Mouse (Mus musculus) embryonic facial prominence, embryonic 14.5 days (tissue): ENCODE results near the gene Ndufa11. TPM values are rescaled to one million over a fixed set of nuclear protein-coding genes. Genes with fewer than 3 reads are reported as not detected.

Experiments
- ATAC-seq: fragments of 200-750 bp; cut with Nextera tagmentation; 2 replicates; pipeline ENCODE4 v1.8.0; 2017; ENCODE audit warnings: low read depth, moderate number of reproducible peaks, moderate TSS enrichment
- DNase-seq: peaks from one replicate; pipeline ENCODE4 v3.0.0-alpha.2; 2015; ENCODE audit warnings: low spot score
- H3K27ac ChIP-seq: fragments of 300-500 bp; sonication (generic); replicated peaks from 2 replicates; pipeline ENCODE4 v1.5.1; 2014; ENCODE audit warnings: low read depth, mild to moderate bottlenecking, low read length, moderate library complexity
- H3K27me3 ChIP-seq: fragments of 300-500 bp; sonication (generic); replicated peaks from 2 replicates; pipeline ENCODE4 v1.6.1; 2014; ENCODE audit warnings: low read length; ENCODE audit not compliant: control insufficient read depth, insufficient read depth
- H3K36me3 ChIP-seq: fragments of 300-500 bp; sonication (generic); 2 replicates; pipeline ENCODE4 v1.6.1; 2014; ENCODE audit warnings: low read length, mixed read lengths; ENCODE audit not compliant: control insufficient read depth, insufficient read depth
- H3K4me1 ChIP-seq: fragments of 300-500 bp; sonication (generic); 2 replicates; pipeline ENCODE4 v1.6.1; 2014; ENCODE audit warnings: antibody characterized with exemption, low read length; ENCODE audit not compliant: control insufficient read depth, insufficient read depth
- H3K4me2 ChIP-seq: fragments of 300-500 bp; sonication (generic); 2 replicates; pipeline ENCODE4 v1.6.1; 2014; ENCODE audit warnings: low read depth, mild to moderate bottlenecking, low read length, moderate library complexity, mixed read lengths
- H3K4me3 ChIP-seq: fragments of 300-500 bp; sonication (generic); 2 replicates; pipeline ENCODE4 v1.5.1; 2014; ENCODE audit warnings: low read depth, mild to moderate bottlenecking, low read length
- H3K9ac ChIP-seq: fragments of 300-500 bp; sonication (generic); 2 replicates; pipeline ENCODE4 v1.6.1; 2014; ENCODE audit warnings: low read depth, mild to moderate bottlenecking, low read length, moderate library complexity, mixed read lengths
- H3K9me3 ChIP-seq: fragments of 300-500 bp; sonication (generic); 2 replicates; pipeline ENCODE4 v1.6.1; 2016; ENCODE audit warnings: low read length; ENCODE audit not compliant: control insufficient read depth
- WGBS: fragments of 180-500 bp; shearing (Covaris S2); extraction: QIAGEN DNeasy Blood & Tissue Kit; methylation state at CpG from one replicate; pipeline ENCODE4 v1.1.7; 2014; 5-methylcytosine and 5-hydroxymethylcytosine counted together
- polyA plus RNA-seq: library from polyadenylated mRNA; unstranded; fragments of >200 nt; fragmentation: Nextera tagmentation; extraction: Ambion mirVana; gene quantifications from 2 replicates; pipeline ENCODE4 v1.2.1, GENCODE M21; 2014

The Ndufa11 gene
- polyA plus RNA-seq, 1 experiment from 2014 or later, result 466 TPM

- H3K4me1 ChIP-seq, result peaks cover 16% of the 10 kb centered on the region
- no peaks in the 10 kb centered on the region for H3K36me3 ChIP-seq
- no peak overlapping the region for H3K4me3 ChIP-seq
- WGBS, result 65% methylated on average over 3 of the region's 3 CpGs
- no peaks in the 10 kb centered on the region for H3K9me3 ChIP-seq
- H3K4me2 ChIP-seq, result no peak overlapping the region
- H3K27ac ChIP-seq, result no peak overlapping the region
- no peak overlapping the region for H3K9ac ChIP-seq
- DNase-seq (no peak), ATAC-seq (no peak)
- peaks cover 14% of the 10 kb centered on the region for H3K27me3 ChIP-seq
These were observed 43.5 kb downstream of the Ndufa11 start for GRCm38 (mm10) chr17:56761077-56761476.

DNA sequence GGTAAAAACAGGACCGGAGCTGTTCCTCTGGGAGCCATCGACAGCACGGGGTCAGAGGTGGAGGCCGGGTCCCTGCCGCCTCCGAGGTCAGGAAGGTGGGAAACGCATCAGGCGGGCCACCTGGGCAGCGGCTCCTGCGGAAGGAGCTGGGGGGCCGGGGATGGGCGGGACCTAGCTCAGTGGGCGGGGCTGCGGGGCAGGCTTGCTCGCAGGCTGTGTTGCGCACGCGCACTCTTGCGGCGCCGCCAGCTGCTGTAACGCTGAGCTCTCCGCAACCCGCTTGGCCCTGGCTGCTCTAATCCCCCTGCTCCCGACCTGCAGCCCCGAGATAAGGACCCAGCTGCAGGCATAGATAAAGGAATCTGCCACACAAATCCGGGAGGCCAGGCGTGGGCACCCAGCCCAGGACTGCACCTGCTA lies 44.4 kb downstream of the Ndufa11 start:
- ATAC-seq (peak; percentile 47), DNase-seq (peak; percentile 95)
- Histone ChIP-seq H3K4me1 (peaks cover 16% of the 10 kb centered on the region), H3K9ac (peak overlapping the region; percentile 65), H3K27me3 (peaks cover 5% of the 10 kb centered on the region), H3K36me3 (peaks cover 6% of the 10 kb centered on the region; the same call in 1 of the 2 replicates), H3K27ac (peak overlapping the region; percentile 69), H3K9me3 (no peaks in the 10 kb centered on the region), H3K4me3 (peak overlapping the region; percentile 48), H3K4me2 (peak overlapping the region; percentile 68)
- WGBS, result 0% methylated on average over 7 of the region's 28 CpGs

- Histone ChIP-seq H3K27me3 (no peaks in the 10 kb centered on the region), H3K9me3 (no peaks in the 10 kb centered on the region), H3K9ac (0 out of 2 replicates have a peak overlapping the region, but pooled peaks have one; percentile 65), H3K4me1 (peaks cover 12% of the 10 kb centered on the region), H3K4me3 (no peak overlapping the region), H3K4me2 (0 out of 2 replicates have a peak overlapping the region, but pooled peaks have one; percentile 68), H3K36me3 (peaks cover 16% of the 10 kb centered on the region; the same call in 1 of the 2 replicates), H3K27ac (peak overlapping the region; percentile 69)
- ATAC-seq (no peak), DNase-seq (no peak)
- 49% methylated on average over 27 of the region's 27 CpGs for WGBS
These were observed 45.5 kb downstream of the Ndufa11 start for GRCm38 (mm10) chr17:56762769-56763731.

DNA sequence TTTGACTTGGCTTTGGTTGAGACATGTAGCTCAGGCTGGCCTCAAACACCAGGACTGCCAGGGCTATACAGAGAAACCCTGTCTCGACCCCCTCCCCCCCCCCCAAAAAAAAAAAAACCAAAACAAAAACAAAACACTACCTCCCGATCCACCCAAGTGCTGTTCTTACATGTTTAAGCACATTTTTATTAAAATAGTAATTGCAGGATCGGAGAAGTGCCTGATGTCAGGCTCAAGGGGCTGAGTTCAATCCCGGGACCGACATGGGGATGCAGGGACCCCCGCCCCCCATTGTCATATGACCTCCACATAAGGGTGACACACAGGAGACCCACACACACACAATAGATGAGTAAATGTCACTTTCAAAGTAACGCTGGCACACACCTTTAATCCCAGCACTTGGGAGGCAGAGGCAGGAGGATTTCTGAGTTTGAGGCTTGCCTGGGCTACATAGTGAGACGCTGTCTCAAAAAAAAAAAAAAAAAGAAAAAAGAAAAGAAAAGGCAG lies 46.2 kb downstream of the Ndufa11 start:
- Histone ChIP-seq H3K4me3 (peak overlapping the region; percentile 78), H3K9me3 (no peaks in the 10 kb centered on the region), H3K27ac (no peak overlapping the region), H3K27me3 (no peaks in the 10 kb centered on the region), H3K9ac (no peak overlapping the region; the same call in 1 of the 2 replicates), H3K4me1 (peaks cover 11% of the 10 kb centered on the region), H3K36me3 (peaks cover 24% of the 10 kb centered on the region), H3K4me2 (peak overlapping the region; percentile 84)
- DNase-seq (no peak), ATAC-seq (no peak)
- 75% methylated on average over 8 of the region's 8 CpGs for WGBS

- Histone ChIP-seq H3K9ac (peak within 1 kb of the TSS; percentile 81), H3K4me3 (peak within 1 kb of the TSS; percentile 78), H3K27ac (peak within 1 kb of the TSS; percentile 91), H3K36me3 (peaks cover 33% of the 10 kb centered on the region), H3K4me1 (peaks cover 11% of the 10 kb centered on the region), H3K9me3 (no peaks in the 10 kb centered on the region), H3K4me2 (peak within 1 kb of the TSS; percentile 84), H3K27me3 (no peaks in the 10 kb centered on the region)
- WGBS, result 2% methylated on average over 35 of the region's 58 CpGs
- ATAC-seq (peak; percentile 89), DNase-seq (peak; percentile 96)
These were observed 47.1 kb downstream of the Ndufa11 start, which contains the start of gene Dus3l for GRCm38 (mm10) chr17:56764474-56765354. Gene Dus3l, plus strand, starts transcription at chr17:56764757.

DNA sequence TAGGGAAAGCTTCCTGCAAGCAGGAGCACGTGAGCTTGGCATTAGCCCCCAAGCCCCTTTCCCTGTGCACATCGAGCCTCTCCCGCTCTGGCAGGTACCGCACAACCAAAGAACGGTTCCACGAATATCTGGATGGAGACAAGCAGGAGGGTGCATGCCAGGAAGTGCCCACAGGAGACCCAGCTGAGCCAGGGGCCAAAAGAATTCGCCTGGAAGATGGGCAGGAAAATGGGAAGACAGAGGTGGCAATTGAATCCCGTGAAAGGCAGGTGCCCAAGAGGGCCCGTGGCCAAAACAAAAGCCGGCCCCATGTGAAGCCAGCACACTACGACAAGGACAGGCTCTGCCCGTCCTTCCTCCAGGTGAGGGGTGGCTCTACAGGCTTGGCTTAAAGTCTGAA lies 47.9 kb downstream of the Ndufa11 start:
- Histone ChIP-seq H3K27me3 (no peaks in the 10 kb centered on the region), H3K4me3 (peak overlapping the region; percentile 78), H3K9me3 (no peaks in the 10 kb centered on the region), H3K4me1 (peaks cover 11% of the 10 kb centered on the region), H3K4me2 (peak overlapping the region; percentile 84), H3K27ac (peak overlapping the region; percentile 15; the same call in 1 of the 2 replicates), H3K36me3 (peaks cover 40% of the 10 kb centered on the region), H3K9ac (peak overlapping the region; percentile 81)
- ATAC-seq (no peak), DNase-seq (no peak)
- WGBS, result 41% methylated on average over 12 of the region's 12 CpGs

DNA sequence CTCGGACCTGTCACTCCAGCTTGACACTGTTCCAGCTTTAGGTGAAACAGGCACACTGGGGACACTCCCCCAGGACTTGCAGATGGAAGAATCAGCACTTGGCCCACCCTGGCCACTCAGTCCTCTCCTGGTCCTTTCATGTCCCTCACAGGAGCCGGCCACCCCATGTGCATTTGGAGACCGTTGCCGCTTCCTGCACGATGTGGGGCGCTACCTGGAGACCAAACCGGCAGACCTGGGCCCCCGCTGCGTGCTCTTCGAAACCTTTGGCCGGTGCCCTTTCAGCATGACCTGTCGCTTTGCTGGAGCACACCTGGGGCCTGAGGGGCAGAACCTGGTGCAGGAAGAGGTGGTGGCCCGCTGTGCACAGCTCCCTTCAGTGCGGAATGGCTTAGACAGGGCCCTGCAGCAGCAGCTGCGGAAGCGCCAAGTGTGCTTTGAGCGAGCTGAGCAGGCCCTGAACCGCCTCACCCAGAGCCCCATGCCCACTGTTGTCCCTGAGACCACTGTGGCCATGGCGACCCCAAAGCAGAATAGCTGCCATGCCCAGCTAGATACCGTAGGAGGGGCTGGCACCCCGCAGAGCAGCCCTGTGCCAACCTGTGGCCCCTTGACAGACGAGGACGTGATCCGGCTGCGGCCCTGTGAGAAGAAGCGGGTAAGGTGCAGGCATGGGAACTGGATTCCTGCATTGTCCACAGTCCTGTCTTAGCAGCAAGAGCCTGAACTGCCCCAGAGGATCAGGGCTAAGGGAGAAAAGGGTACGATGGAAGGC lies 49.3 kb downstream of the Ndufa11 start:
- Histone ChIP-seq H3K4me1 (peaks cover 11% of the 10 kb centered on the region), H3K27ac (no peak overlapping the region), H3K9ac (no peak overlapping the region), H3K36me3 (peaks cover 43% of the 10 kb centered on the region), H3K4me3 (no peak overlapping the region), H3K4me2 (no peak overlapping the region), H3K9me3 (no peaks in the 10 kb centered on the region), H3K27me3 (no peaks in the 10 kb centered on the region)
- ATAC-seq (no peak), DNase-seq (no peak)
- 93% methylated on average over 26 of the region's 27 CpGs for WGBS
